Mouse (Mus musculus) limb, embryonic 11.5 days (tissue): ENCODE results near the gene Ankrd1. TPM values are rescaled to one million over a fixed set of nuclear protein-coding genes. Genes with fewer than 3 reads are reported as not detected.

Experiments
- ATAC-seq: fragments of 200-750 bp; cut with Nextera tagmentation; 2 replicates; pipeline ENCODE4 v1.8.0; 2017; ENCODE audit warnings: low read depth; ENCODE audit not compliant: insufficient number of reproducible peaks, low FRiP score, low TSS enrichment
- DNase-seq: peaks from one replicate; pipeline ENCODE4 v3.0.0-alpha.2; 2015; ENCODE audit warnings: low spot score
- H3K27ac ChIP-seq: fragments of 300-500 bp; sonication (generic); replicated peaks from 2 replicates; pipeline ENCODE4 v1.5.1; 2014; ENCODE audit warnings: low read depth, mild to moderate bottlenecking, low read length
- H3K27me3 ChIP-seq: fragments of 300-500 bp; sonication (generic); 2 replicates; pipeline ENCODE4 v1.6.1; 2014; ENCODE audit warnings: mild to moderate bottlenecking, low read length, mixed read lengths; ENCODE audit not compliant: control insufficient read depth, insufficient read depth
- H3K36me3 ChIP-seq: fragments of 300-500 bp; sonication (generic); 2 replicates; pipeline ENCODE4 v1.6.1; 2014; ENCODE audit warnings: mild to moderate bottlenecking, low read length, moderate library complexity, mixed read lengths; ENCODE audit not compliant: control insufficient read depth, insufficient read depth
- H3K4me1 ChIP-seq: fragments of 300-500 bp; sonication (generic); 2 replicates; pipeline ENCODE4 v1.6.1; 2014; ENCODE audit warnings: low read length, mixed read lengths; ENCODE audit not compliant: control insufficient read depth, insufficient read depth
- H3K4me2 ChIP-seq: fragments of 300-500 bp; sonication (generic); 2 replicates; pipeline ENCODE4 v1.6.1; 2014; ENCODE audit warnings: low read depth, mild to moderate bottlenecking, moderate library complexity; ENCODE audit not compliant: severe bottlenecking
- H3K4me3 ChIP-seq: fragments of 300-500 bp; sonication (generic); 2 replicates; pipeline ENCODE4 v1.5.1; 2014; ENCODE audit warnings: low read depth, low read length
- H3K9ac ChIP-seq: fragments of 300-500 bp; sonication (generic); 2 replicates; pipeline ENCODE4 v1.6.1; 2014; ENCODE audit warnings: mild to moderate bottlenecking, low read length
- H3K9me3 ChIP-seq: fragments of 300-500 bp; sonication (generic); 2 replicates; pipeline ENCODE4 v1.6.1; 2016; ENCODE audit warnings: low read length; ENCODE audit not compliant: control insufficient read depth
- WGBS: fragments of 180-500 bp; shearing (Covaris S2); extraction: QIAGEN DNeasy Blood & Tissue Kit; methylation state at CpG from one replicate; pipeline ENCODE4 v1.1.7; 2014; 5-methylcytosine and 5-hydroxymethylcytosine counted together
- polyA plus RNA-seq: library from polyadenylated mRNA; unstranded; fragments of >200 nt; fragmentation: Nextera tagmentation; extraction: Ambion mirVana; gene quantifications from 2 replicates; pipeline ENCODE4 v1.2.1, GENCODE M21; 2014

Gene Ankrd1
- polyA plus RNA-seq, 1 experiment from 2014 or later: 0.80 TPM

DNA sequence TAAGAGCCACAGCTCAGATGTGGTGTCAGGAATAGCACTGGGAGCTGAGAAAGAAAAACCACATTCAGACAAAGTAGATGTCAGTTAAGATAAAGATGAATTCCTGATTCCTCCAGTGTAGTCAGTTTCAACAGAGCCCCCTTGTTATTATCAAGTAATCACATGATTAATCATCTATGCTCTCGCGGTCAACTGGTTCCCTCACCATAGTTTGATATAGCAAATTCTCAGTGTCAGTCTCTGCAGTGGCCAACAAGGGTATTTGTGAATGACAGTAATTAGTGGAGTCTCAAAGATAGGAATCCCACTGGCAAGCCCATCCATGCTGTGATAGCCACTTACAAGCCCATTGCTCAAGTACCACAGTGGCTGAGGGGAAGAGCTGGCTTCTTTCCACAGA is 23.7 kb upstream of the Ankrd1 start:
- Histone ChIP-seq H3K4me1 (no peaks in the 10 kb centered on the region), H3K27me3 (no peaks in the 10 kb centered on the region), H3K9ac (no peak overlapping the region), H3K27ac (no peak overlapping the region), H3K36me3 (no peaks in the 10 kb centered on the region), H3K4me3 (no peak overlapping the region), H3K9me3 (no peaks in the 10 kb centered on the region), H3K4me2 (no peak overlapping the region)
- DNase-seq: no peak
- 95% methylated on average over 2 of the region's 2 CpGs for WGBS
- no peak for ATAC-seq

DNA sequence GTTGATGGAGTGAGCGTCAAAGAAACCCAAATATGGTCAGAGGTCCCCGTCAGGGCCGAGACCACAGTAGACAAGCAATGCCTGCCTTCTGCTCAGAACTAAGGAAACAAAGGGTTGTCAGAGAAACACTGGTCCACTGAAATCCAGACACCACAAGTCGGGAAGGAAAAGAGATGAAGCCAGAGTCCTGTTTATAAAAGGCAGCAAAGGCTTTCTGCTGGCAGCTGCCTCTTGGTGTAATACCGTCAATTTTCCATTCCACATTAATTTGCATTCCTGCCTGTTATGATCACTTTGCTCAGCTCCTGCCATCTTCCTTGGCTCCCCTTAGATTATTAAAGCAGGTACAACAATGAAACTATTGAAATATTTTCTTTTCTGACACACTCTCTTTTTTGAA is 13.8 kb upstream of the Ankrd1 start:
- no peak overlapping the region for H3K9ac ChIP-seq
- no peaks in the 10 kb centered on the region for H3K27me3 ChIP-seq
- no peak overlapping the region for H3K4me3 ChIP-seq
- H3K4me2 ChIP-seq: no peak overlapping the region
- 67% methylated on average over 5 of the region's 5 CpGs for WGBS
- no peaks in the 10 kb centered on the region for H3K36me3 ChIP-seq
- no peaks in the 10 kb centered on the region for H3K4me1 ChIP-seq
- H3K9me3 ChIP-seq: no peaks in the 10 kb centered on the region
- H3K27ac ChIP-seq: no peak overlapping the region
- no peak for DNase-seq
- no peak for ATAC-seq

GRCm38 (mm10) chr19:36133064-36133463 is 13.2 kb upstream of the Ankrd1 start:
- no peaks in the 10 kb centered on the region for H3K27me3 ChIP-seq
- DNase-seq: no peak
- no peak overlapping the region for H3K9ac ChIP-seq
- WGBS: 89% methylated on average over 6 of the region's 6 CpGs
- H3K4me2 ChIP-seq: no peak overlapping the region
- no peaks in the 10 kb centered on the region for H3K4me1 ChIP-seq
- no peak overlapping the region for H3K4me3 ChIP-seq
- no peak overlapping the region for H3K27ac ChIP-seq
- H3K9me3 ChIP-seq: no peaks in the 10 kb centered on the region
- no peak for ATAC-seq
- no peaks in the 10 kb centered on the region for H3K36me3 ChIP-seq

DNA sequence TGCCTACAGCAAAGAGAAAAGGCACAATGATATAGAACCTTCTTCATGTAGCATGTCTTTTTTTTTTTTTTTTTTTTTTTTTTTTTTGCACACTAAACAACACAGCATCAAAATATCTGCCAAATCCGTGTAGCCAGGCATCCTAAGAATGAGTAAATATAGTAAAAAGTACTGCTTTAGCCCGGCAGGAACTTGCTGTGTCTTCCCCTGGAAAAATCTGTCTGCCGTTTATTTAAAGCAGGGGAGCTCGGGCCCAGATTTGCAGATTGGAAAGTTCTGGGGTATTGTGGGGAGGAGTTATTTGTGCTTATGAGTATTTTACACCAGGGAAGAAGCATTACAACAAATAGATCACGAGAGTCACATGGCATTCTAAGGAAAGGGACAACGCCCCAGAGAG is 12.1 kb upstream of the Ankrd1 start:
- no peaks in the 10 kb centered on the region for H3K27me3 ChIP-seq
- no peak overlapping the region for H3K27ac ChIP-seq
- ATAC-seq (no peak), DNase-seq (no peak)
- WGBS: 84% methylated on average over 6 of the region's 6 CpGs
- no peak overlapping the region for H3K4me2 ChIP-seq
- H3K9me3 ChIP-seq: no peaks in the 10 kb centered on the region
- no peaks in the 10 kb centered on the region for H3K36me3 ChIP-seq
- no peak overlapping the region for H3K9ac ChIP-seq
- no peak overlapping the region for H3K4me3 ChIP-seq
- H3K4me1 ChIP-seq: no peaks in the 10 kb centered on the region

DNA sequence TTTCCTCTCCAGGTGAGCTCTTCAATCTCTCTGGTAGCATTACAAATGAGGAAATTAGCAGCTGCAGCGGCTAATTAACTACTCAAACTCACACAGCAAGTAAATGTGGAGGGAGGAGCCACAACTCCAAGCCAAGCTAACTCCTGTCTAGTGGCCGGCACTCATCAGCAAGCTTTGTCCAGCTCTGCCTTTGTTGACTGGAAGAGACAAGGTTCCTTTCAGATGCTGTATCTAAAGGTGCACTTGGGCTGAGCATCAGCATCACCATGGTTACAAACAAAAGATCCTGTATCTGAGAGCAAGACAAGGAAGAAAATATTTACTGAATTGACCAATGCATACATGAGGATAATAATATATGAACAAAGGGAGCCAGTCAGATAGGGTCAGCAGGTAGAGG is 10.3 kb upstream of the Ankrd1 start:
- WGBS: 68% methylated on average over 2 of the region's 2 CpGs
- H3K36me3 ChIP-seq: no peaks in the 10 kb centered on the region
- H3K27me3 ChIP-seq: no peaks in the 10 kb centered on the region
- H3K9ac ChIP-seq: no peak overlapping the region
- no peak overlapping the region for H3K4me2 ChIP-seq
- no peaks in the 10 kb centered on the region for H3K4me1 ChIP-seq
- H3K4me3 ChIP-seq: no peak overlapping the region
- no peak overlapping the region for H3K27ac ChIP-seq
- ATAC-seq (no peak), DNase-seq (no peak)
- no peaks in the 10 kb centered on the region for H3K9me3 ChIP-seq

GRCm38 (mm10) chr19:36129643-36130042 is 9.7 kb upstream of the Ankrd1 start:
- H3K9ac ChIP-seq: no peak overlapping the region
- no peak overlapping the region for H3K4me2 ChIP-seq
- H3K9me3 ChIP-seq: no peaks in the 10 kb centered on the region
- H3K27ac ChIP-seq: no peak overlapping the region
- H3K36me3 ChIP-seq: no peaks in the 10 kb centered on the region
- no peaks in the 10 kb centered on the region for H3K27me3 ChIP-seq
- no peaks in the 10 kb centered on the region for H3K4me1 ChIP-seq
- ATAC-seq: no peak
- no peak overlapping the region for H3K4me3 ChIP-seq
- no peak for DNase-seq
- 17% methylated on average over 12 of the region's 12 CpGs for WGBS

GRCm38 (mm10) chr19:36129213-36129612 is 9.3 kb upstream of the Ankrd1 start:
- no peaks in the 10 kb centered on the region for H3K27me3 ChIP-seq
- 31% methylated on average over 9 of the region's 9 CpGs for WGBS
- H3K4me2 ChIP-seq: no peak overlapping the region
- no peak overlapping the region for H3K4me3 ChIP-seq
- H3K9me3 ChIP-seq: no peaks in the 10 kb centered on the region
- no peak for DNase-seq
- H3K27ac ChIP-seq: no peak overlapping the region
- no peaks in the 10 kb centered on the region for H3K36me3 ChIP-seq
- H3K9ac ChIP-seq: no peak overlapping the region
- ATAC-seq: no peak
- no peaks in the 10 kb centered on the region for H3K4me1 ChIP-seq

GRCm38 (mm10) chr19:36128440-36128839 is 8.5 kb upstream of the Ankrd1 start:
- no peak for ATAC-seq
- no peak for DNase-seq
- Histone ChIP-seq H3K4me3 (no peak overlapping the region), H3K4me2 (no peak overlapping the region), H3K9ac (no peak overlapping the region), H3K9me3 (no peaks in the 10 kb centered on the region), H3K27ac (no peak overlapping the region), H3K36me3 (no peaks in the 10 kb centered on the region), H3K27me3 (no peaks in the 10 kb centered on the region), H3K4me1 (no peaks in the 10 kb centered on the region)
- WGBS: 95% methylated on average over 3 of the region's 3 CpGs

- Histone ChIP-seq H3K36me3 (no peaks in the 10 kb centered on the region), H3K27ac (no peak overlapping the region), H3K27me3 (no peaks in the 10 kb centered on the region), H3K4me1 (no peaks in the 10 kb centered on the region), H3K9me3 (no peaks in the 10 kb centered on the region), H3K4me2 (no peak overlapping the region), H3K4me3 (no peak overlapping the region), H3K9ac (no peak overlapping the region)
- DNase-seq (no peak), ATAC-seq (no peak)
- 29% methylated on average over 1 of the region's 1 CpGs for WGBS
These were observed 4.3 kb upstream of the Ankrd1 start for GRCm38 (mm10) chr19:36124203-36124602.
